Mouse (Mus musculus): ENCODE results near the gene 4932411N23Rik. TPM values are rescaled to one million over a fixed set of nuclear protein-coding genes. Genes with fewer than 3 reads are reported as not detected.
"Not testable (repeated sequence)": the region's sequence is repeated elsewhere in the genome, so short reads cannot be mapped to it uniquely, and the experiment has no call there.

4932411N23Rik gene
- total RNA-seq (2021): not detected
- long read RNA-seq, experiment 1: 0 reads
- long read RNA-seq, experiment 2: 0 reads

GRCm38 (mm10) chrX:126815768-126816167, at the start of gene 4932411N23Rik:
Gene 4932411N23Rik, minus strand, starts transcription at chrX:126815868.
- intact Hi-C loops (cut with DNase I): no loop called here
- Histone ChIP-seq H3K27ac (no peak within 1 kb of the TSS), H3K4me3 (no peak within 1 kb of the TSS)
- DNase-seq: no peak
- no peak for TF ChIP-seq CTCF (IDR thresholded peaks at IDR 0.05)

- intact Hi-C loops (cut with DNase I): no loop called here
- H3K27ac ChIP-seq: no peak overlapping the region
- no peak for TF ChIP-seq CTCF (IDR thresholded peaks at IDR 0.05)
- no peak overlapping the region for H3K4me3 ChIP-seq
- DNase-seq: no peak
Measured at GRCm38 (mm10) chrX:126779895-126780294, 35.8 kb downstream of the 4932411N23Rik start.

GRCm38 (mm10) chrX:126777643-126778042, 38.0 kb downstream of the 4932411N23Rik start:
- H3K4me3 ChIP-seq; intact Hi-C loops (cut with DNase I); H3K27ac ChIP-seq; DNase-seq: not testable (repeated sequence)

- intact Hi-C loops (cut with DNase I); H3K4me3 ChIP-seq; H3K27ac ChIP-seq; DNase-seq: not testable (repeated sequence)
Measured at GRCm38 (mm10) chrX:126774846-126775245, 40.8 kb downstream of the 4932411N23Rik start.

- DNase-seq; intact Hi-C loops (cut with DNase I); H3K27ac ChIP-seq; H3K4me3 ChIP-seq: not testable (repeated sequence)
Measured at GRCm38 (mm10) chrX:126773511-126773910, 42.2 kb downstream of the 4932411N23Rik start.

Other genes starting within 250 kb of the 4932411N23Rik start
- not detected for gene Gm382, start 224.1 kb upstream of the 4932411N23Rik start, total RNA-seq (2021)